Mouse (Mus musculus): Measurements from ENCODE around the gene Kcnh4.

GRCm38 (mm10) chr11:100799426-100799825 lies 39.7 kb upstream of the Kcnh4 start:
- TF ChIP-seq CTCF (IDR thresholded peaks at IDR 0.05; ENCODE audit: borderline replicate concordance, insufficient read depth, low read depth, low read length) (no peak), POLR2A (IDR thresholded peaks at IDR 0.05; ENCODE audit: borderline replicate concordance, insufficient read depth, low read length) (no peak)
